Mouse (Mus musculus): Measurements from ENCODE around the gene Rbfox1. TPM values are rescaled to one million over a fixed set of nuclear protein-coding genes. Genes with fewer than 3 reads are reported as not detected.

The Rbfox1 gene
- polyA plus RNA-seq, 1 experiment from 2014 or later, result 2.3 TPM

- 45% methylated on average over 4 of the region's 4 CpGs for WGBS
- Histone ChIP-seq H3K27me3 (replicated peaks; ENCODE audit: control insufficient read depth, insufficient read depth, low read length) (no peaks in the 10 kb centered on the region), H3K9me3 (ENCODE audit: control insufficient read depth) (no peaks in the 10 kb centered on the region), H3K9ac (ENCODE audit: low read depth, low read length) (no peak overlapping the region), H3K4me1 (replicated peaks; ENCODE audit: control insufficient read depth, insufficient read depth, low read length) (no peaks in the 10 kb centered on the region), H3K36me3 (ENCODE audit: control insufficient read depth, insufficient read depth) (no peaks in the 10 kb centered on the region), H3K4me3 (ENCODE audit: low read depth, low read length) (no peak overlapping the region), H3K27ac (ENCODE audit: low read depth, low read length) (no peak overlapping the region), H3K4me2 (replicated peaks; ENCODE audit: low read depth) (no peak overlapping the region)
- TF ChIP-seq CTCF (IDR thresholded peaks at IDR 0.05; ENCODE audit: low read depth), result no peak
- ATAC-seq, result no peak
These were observed 362.4 kb downstream of the Rbfox1 start for GRCm38 (mm10) chr16:6247569-6247968.

- Histone ChIP-seq H3K27me3 (replicated peaks; ENCODE audit: control insufficient read depth, insufficient read depth, low read length) (no peaks in the 10 kb centered on the region), H3K4me3 (ENCODE audit: low read depth, low read length) (no peak overlapping the region), H3K4me1 (replicated peaks; ENCODE audit: control insufficient read depth, insufficient read depth, low read length) (no peaks in the 10 kb centered on the region), H3K9me3 (ENCODE audit: control insufficient read depth) (no peaks in the 10 kb centered on the region), H3K4me2 (replicated peaks; ENCODE audit: low read depth) (no peak overlapping the region), H3K9ac (ENCODE audit: low read depth, low read length) (no peak overlapping the region), H3K27ac (ENCODE audit: low read depth, low read length) (no peak overlapping the region), H3K36me3 (ENCODE audit: control insufficient read depth, insufficient read depth) (no peaks in the 10 kb centered on the region)
- WGBS, result 78% methylated on average over 8 of the region's 8 CpGs
- no peak for TF ChIP-seq CTCF (IDR thresholded peaks at IDR 0.05; ENCODE audit: low read depth)
- no peak for ATAC-seq
These were observed 379.4 kb downstream of the Rbfox1 start for GRCm38 (mm10) chr16:6264557-6264956.

GRCm38 (mm10) chr16:6265610-6266009, 380.5 kb downstream of the Rbfox1 start:
- Histone ChIP-seq H3K4me1 (replicated peaks; ENCODE audit: control insufficient read depth, insufficient read depth, low read length) (no peaks in the 10 kb centered on the region), H3K4me3 (ENCODE audit: low read depth, low read length) (no peak overlapping the region), H3K9me3 (ENCODE audit: control insufficient read depth) (no peaks in the 10 kb centered on the region), H3K27me3 (replicated peaks; ENCODE audit: control insufficient read depth, insufficient read depth, low read length) (no peaks in the 10 kb centered on the region), H3K36me3 (ENCODE audit: control insufficient read depth, insufficient read depth) (no peaks in the 10 kb centered on the region), H3K27ac (ENCODE audit: low read depth, low read length) (no peak overlapping the region), H3K9ac (ENCODE audit: low read depth, low read length) (no peak overlapping the region), H3K4me2 (replicated peaks; ENCODE audit: low read depth) (no peak overlapping the region)
- no peak for ATAC-seq
- no peak for TF ChIP-seq CTCF (IDR thresholded peaks at IDR 0.05; ENCODE audit: low read depth)
- 77% methylated on average over 3 of the region's 3 CpGs for WGBS

- H3K4me2 ChIP-seq (replicated peaks; ENCODE audit: low read depth), result no peak overlapping the region
- no peaks in the 10 kb centered on the region for H3K9me3 ChIP-seq (ENCODE audit: control insufficient read depth)
- no peaks in the 10 kb centered on the region for H3K4me1 ChIP-seq (replicated peaks; ENCODE audit: control insufficient read depth, insufficient read depth, low read length)
- WGBS, result 72% methylated on average over 7 of the region's 7 CpGs
- no peak for ATAC-seq
- H3K27me3 ChIP-seq (replicated peaks; ENCODE audit: control insufficient read depth, insufficient read depth, low read length), result no peaks in the 10 kb centered on the region
- no peaks in the 10 kb centered on the region for H3K36me3 ChIP-seq (ENCODE audit: control insufficient read depth, insufficient read depth)
- H3K27ac ChIP-seq (ENCODE audit: low read depth, low read length), result no peak overlapping the region
- H3K9ac ChIP-seq (ENCODE audit: low read depth, low read length), result no peak overlapping the region
- H3K4me3 ChIP-seq (ENCODE audit: low read depth, low read length), result no peak overlapping the region
- TF ChIP-seq CTCF (IDR thresholded peaks at IDR 0.05; ENCODE audit: low read depth), result no peak
These were observed 386.6 kb downstream of the Rbfox1 start for GRCm38 (mm10) chr16:6271596-6272370.

GRCm38 (mm10) chr16:6283496-6283895, 398.3 kb downstream of the Rbfox1 start:
- H3K27ac ChIP-seq (ENCODE audit: low read depth, low read length), result no peak overlapping the region
- no peak for ATAC-seq
- H3K4me3 ChIP-seq (ENCODE audit: low read depth, low read length), result no peak overlapping the region
- H3K4me1 ChIP-seq (replicated peaks; ENCODE audit: control insufficient read depth, insufficient read depth, low read length), result no peaks in the 10 kb centered on the region
- no peak for TF ChIP-seq CTCF (IDR thresholded peaks at IDR 0.05; ENCODE audit: low read depth)
- H3K9me3 ChIP-seq (ENCODE audit: control insufficient read depth), result no peaks in the 10 kb centered on the region
- H3K4me2 ChIP-seq (replicated peaks; ENCODE audit: low read depth), result no peak overlapping the region
- WGBS, result 82% methylated on average over 4 of the region's 4 CpGs
- no peak overlapping the region for H3K9ac ChIP-seq (ENCODE audit: low read depth, low read length)
- no peaks in the 10 kb centered on the region for H3K36me3 ChIP-seq (ENCODE audit: control insufficient read depth, insufficient read depth)
- no peaks in the 10 kb centered on the region for H3K27me3 ChIP-seq (replicated peaks; ENCODE audit: control insufficient read depth, insufficient read depth, low read length)

GRCm38 (mm10) chr16:6284317-6284716, 399.2 kb downstream of the Rbfox1 start:
- no peak for TF ChIP-seq CTCF (IDR thresholded peaks at IDR 0.05; ENCODE audit: low read depth)
- ATAC-seq, result no peak

More at GRCm38 (mm10) chr16:6284317-6284716, 399.2 kb downstream of the Rbfox1 start:
- no peaks in the 10 kb centered on the region for H3K36me3 ChIP-seq (ENCODE audit: control insufficient read depth, insufficient read depth)
- no peak overlapping the region for H3K9ac ChIP-seq (ENCODE audit: low read depth, low read length)
- no peak overlapping the region for H3K4me3 ChIP-seq (ENCODE audit: low read depth, low read length)
- H3K27me3 ChIP-seq (replicated peaks; ENCODE audit: control insufficient read depth, insufficient read depth, low read length), result no peaks in the 10 kb centered on the region
- H3K4me1 ChIP-seq (replicated peaks; ENCODE audit: control insufficient read depth, insufficient read depth, low read length), result no peaks in the 10 kb centered on the region
- no peak overlapping the region for H3K27ac ChIP-seq (ENCODE audit: low read depth, low read length)
- WGBS, result 54% methylated on average over 4 of the region's 4 CpGs
- H3K4me2 ChIP-seq (replicated peaks; ENCODE audit: low read depth), result no peak overlapping the region
- H3K9me3 ChIP-seq (ENCODE audit: control insufficient read depth), result no peaks in the 10 kb centered on the region
